ENCODE assay signal across 8 mouse cellular contexts in the genomic region with DNA sequence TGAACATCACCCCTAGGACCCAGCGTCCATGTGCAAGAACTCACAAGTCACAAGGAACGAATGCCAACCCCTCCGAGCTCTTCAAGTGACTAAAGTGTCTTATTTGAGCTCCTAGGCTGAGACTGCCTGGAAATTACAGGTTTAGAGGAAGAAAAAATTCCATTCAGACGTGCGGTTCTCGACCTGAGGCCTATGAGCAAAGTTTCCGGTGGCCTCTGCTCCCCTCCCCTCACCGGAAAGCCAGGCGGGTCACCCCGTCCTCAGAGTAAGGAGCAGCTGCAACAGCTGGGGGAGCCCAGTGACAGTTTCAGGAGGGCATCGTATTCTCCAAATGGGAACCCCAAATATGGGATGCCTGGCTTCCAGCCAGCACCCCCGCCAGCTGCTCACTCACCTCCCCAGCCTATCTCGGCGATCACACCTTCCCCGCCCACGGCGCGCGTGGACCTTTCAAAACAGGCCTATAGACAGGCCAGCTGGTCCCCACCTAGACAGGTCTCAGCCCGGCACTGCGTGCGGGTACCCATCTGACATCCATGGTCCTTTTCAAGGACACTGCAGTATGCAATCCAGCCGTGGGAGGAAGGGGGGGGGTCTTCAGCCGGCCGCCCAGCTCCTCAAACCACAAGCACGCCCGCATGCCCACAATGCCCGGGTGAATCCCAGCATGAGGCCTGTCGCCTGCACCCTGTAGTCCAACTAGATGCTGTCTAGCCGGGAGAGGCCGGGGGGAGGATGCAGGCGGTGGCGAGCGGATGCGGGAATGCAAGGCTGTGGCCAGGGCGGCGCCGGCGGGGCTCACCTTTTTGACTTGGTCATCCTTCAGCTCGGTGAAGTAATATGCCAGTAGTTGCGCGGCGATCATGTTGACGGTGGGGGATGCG. TPM values are rescaled to one million over a fixed set of nuclear protein-coding genes. Genes with fewer than 3 reads are reported as not detected.
DNase-seq lines count a peak whose midpoint lies in the region; ATAC-seq and TF ChIP-seq lines count a peak whose summit lies in the region.

No protein-coding gene starts in this region.

- peak overlapping the region; percentile 87 for H3K9ac ChIP-seq in hindbrain, postnatal 0 days (replicated peaks; ENCODE audit: low read length)
- H3K9ac ChIP-seq in limb, embryonic 12.5 days (replicated peaks) = peak overlapping the region; percentile 62
- H3K9ac ChIP-seq in midbrain, embryonic 12.5 days (replicated peaks) = peak overlapping the region; percentile 77
- peak overlapping the region; percentile 81 for H3K9ac ChIP-seq in stomach, embryonic 16.5 days (ENCODE audit: low read length)

- peak overlapping the region; percentile 65 for H3K4me2 ChIP-seq in hindbrain, postnatal 0 days (ENCODE audit: low read depth, low read length)
- H3K4me2 ChIP-seq in limb, embryonic 12.5 days = peak overlapping the region; percentile 93
- peak overlapping the region; percentile 86 for H3K4me2 ChIP-seq in midbrain, embryonic 12.5 days (replicated peaks)
- H3K4me2 ChIP-seq in stomach, embryonic 16.5 days (ENCODE audit: low read depth, low read length) = peak overlapping the region; percentile 88

- no peaks in the 10 kb centered on the region for H3K27me3 ChIP-seq in hindbrain, postnatal 0 days (ENCODE audit: insufficient read depth, low read length)
- no peaks in the 10 kb centered on the region for H3K27me3 ChIP-seq in limb, embryonic 12.5 days
- peaks cover 13% of the 10 kb centered on the region for H3K27me3 ChIP-seq in midbrain, embryonic 12.5 days
- no peaks in the 10 kb centered on the region for H3K27me3 ChIP-seq in stomach, embryonic 16.5 days (ENCODE audit: control insufficient read depth, insufficient read depth, low read length)

- peak; percentile 10 for TF ChIP-seq CTCF in hindbrain, postnatal 0 days (IDR thresholded peaks at IDR 0.05; ENCODE audit: low read depth)

- H3K4me1 ChIP-seq in hindbrain, postnatal 0 days (ENCODE audit: insufficient read depth, low read length) = peaks cover 16% of the 10 kb centered on the region; the same call in 1 of the 2 replicates
- peaks cover 51% of the 10 kb centered on the region for H3K4me1 ChIP-seq in limb, embryonic 12.5 days (replicated peaks)
- H3K4me1 ChIP-seq in midbrain, embryonic 12.5 days = peaks cover 38% of the 10 kb centered on the region
- H3K4me1 ChIP-seq in stomach, embryonic 16.5 days (ENCODE audit: control insufficient read depth, insufficient read depth, low read length) = peaks cover 27% of the 10 kb centered on the region

- no peaks in the 10 kb centered on the region for H3K9me3 ChIP-seq in hindbrain, postnatal 0 days (ENCODE audit: low read length)
- H3K9me3 ChIP-seq in limb, embryonic 12.5 days = no peaks in the 10 kb centered on the region
- no peaks in the 10 kb centered on the region for H3K9me3 ChIP-seq in midbrain, embryonic 12.5 days
- H3K9me3 ChIP-seq in stomach, embryonic 16.5 days (replicated peaks; ENCODE audit: control insufficient read depth, low read length) = no peaks in the 10 kb centered on the region

- peak; percentile 49 for ATAC-seq in hindbrain, postnatal 0 days
- ATAC-seq in limb, embryonic 12.5 days (ENCODE audit: insufficient number of reproducible peaks, insufficient read depth, low FRiP score, low TSS enrichment, low read depth) = peak; percentile 29; the same call in 1 of the 2 replicates
- ATAC-seq in midbrain, embryonic 12.5 days (ENCODE audit: low FRiP score, low read depth) = peak; percentile 56
- ATAC-seq in stomach, embryonic 16.5 days (ENCODE audit: insufficient read depth, low FRiP score) = peak; percentile 23; the same call in 1 of the 2 replicates

- H3K4me3 ChIP-seq in hindbrain, postnatal 0 days (ENCODE audit: low read length) = peak overlapping the region; percentile 88
- peak overlapping the region; percentile 73 for H3K4me3 ChIP-seq in limb, embryonic 12.5 days (replicated peaks)
- H3K4me3 ChIP-seq in midbrain, embryonic 12.5 days = peak overlapping the region; percentile 69
- H3K4me3 ChIP-seq in stomach, embryonic 16.5 days (replicated peaks; ENCODE audit: low read length) = peak overlapping the region; percentile 76

- H3K27ac ChIP-seq in hindbrain, postnatal 0 days = peak overlapping the region; percentile 88
- peak overlapping the region; percentile 86 for H3K27ac ChIP-seq in limb, embryonic 12.5 days
- peak overlapping the region; percentile 89 for H3K27ac ChIP-seq in midbrain, embryonic 12.5 days (replicated peaks)
- H3K27ac ChIP-seq in stomach, embryonic 16.5 days (ENCODE audit: low read length) = peak overlapping the region; percentile 94

- no peaks in the 10 kb centered on the region for H3K36me3 ChIP-seq in hindbrain, postnatal 0 days (ENCODE audit: insufficient read depth, low read length)
- no peaks in the 10 kb centered on the region for H3K36me3 ChIP-seq in limb, embryonic 12.5 days
- no peaks in the 10 kb centered on the region for H3K36me3 ChIP-seq in midbrain, embryonic 12.5 days
- H3K36me3 ChIP-seq in stomach, embryonic 16.5 days (ENCODE audit: control insufficient read depth, insufficient read depth, low read length) = no peaks in the 10 kb centered on the region

- WGBS in hindbrain, postnatal 0 days = 3% methylated on average over 45 of the region's 45 CpGs
- 4% methylated on average over 45 of the region's 45 CpGs for WGBS in limb, embryonic 12.5 days
- WGBS in midbrain, embryonic 12.5 days = 4% methylated on average over 45 of the region's 45 CpGs
- whole genome bisulfite sequencing in stomach, embryonic 16.5 days = 3% methylated on average over 45 of the region's 45 CpGs

- peak; percentile 66 to 69 for DNase-seq in left cerebral cortex, adult 18-20 months (ENCODE audit: low spot score in 2 of 2)
- DNase-seq in left cerebral cortex, adult 11 months (ENCODE audit: low spot score) = no peak
- peak; percentile 81 for DNase-seq in cerebellum, adult 9-11 months
- peak; percentile 19 for DNase-seq in gastrocnemius, adult 18-20 months (ENCODE audit: low spot score)
- peak; percentile 50 for DNase-seq in hindbrain, postnatal 0 days (ENCODE audit: low spot score)

RNA-seq across cellular contexts. Expression of gene Hk1, which starts 40.3 kb away (rescaled TPM):
- 100 to 1,000 TPM; 311 to 318 TPM for total RNA-seq in left cerebral cortex, adult 18-20 months (2021)
- 1 to 10 TPM; 4.7 to 7.2 TPM for total RNA-seq in gastrocnemius, adult 18-20 months (2021)
- total RNA-seq in hindbrain, postnatal 0 days (2014; rRNA removed) = 87.7 and 99.6 TPM in 2 replicates
- 140 and 144 TPM in 2 replicates for polyA plus RNA-seq in hindbrain, postnatal 0 days (2015; fragmentation: Nextera tagmentation; extraction: Ambion mirVana)
- 38.0 and 38.5 TPM in 2 replicates for polyA plus RNA-seq in limb, embryonic 12.5 days (2016; fragmentation: Nextera tagmentation; extraction: Ambion mirVana)
- 40.6 and 44.5 TPM in 2 replicates for polyA plus RNA-seq in midbrain, embryonic 12.5 days (2016; fragmentation: Nextera tagmentation; extraction: Ambion mirVana)
- 55.0 and 67.0 TPM in 2 replicates for polyA plus RNA-seq in stomach, embryonic 16.5 days (2015; fragmentation: Nextera tagmentation; extraction: Ambion mirVana)
